22 mouse cellular contexts compared by ENCODE assay signal in genomic region chr9:23557601-23558000, GRCm38 (mm10).
DNase-seq lines count a peak whose midpoint lies in the region; ATAC-seq and TF ChIP-seq lines count a peak whose summit lies in the region.
"Had no signal": no experiment of that assay in that cellular context is flagged by ENCODE, and none has a peak within 500 bp of the region (broad histone marks: within the 10 kb centered on the region; RNA-seq: fewer than 3 reads in every experiment).

No protein-coding gene starts in this region.

- peak; percentile 71 for ATAC-seq in forebrain, embryonic 16.5 days
- ATAC-seq in forebrain, embryonic 13.5 days = no peak
- ATAC-seq in lung, embryonic 16.5 days (ENCODE audit: low read depth) = peak; percentile 89

- H3K4me1 ChIP-seq in forebrain, embryonic 16.5 days (replicated peaks; ENCODE audit: control insufficient read depth, insufficient read depth, low read length) = no peaks in the 10 kb centered on the region
- H3K4me1 ChIP-seq in forebrain, embryonic 13.5 days = 0 out of 2 replicates have a peak, but pooled peaks cover 3% of the 10 kb centered on the region
- H3K4me1 ChIP-seq in lung, adult 2 months (ENCODE audit: control insufficient read depth, insufficient read depth, low read length) = no peaks in the 10 kb centered on the region
- H3K4me1 ChIP-seq in lung, embryonic 16.5 days (replicated peaks; ENCODE audit: control insufficient read depth, insufficient read depth, low read length) = no peaks in the 10 kb centered on the region
- H3K4me1 ChIP-seq: embryonic facial prominence, embryonic 15.5 days; heart, embryonic 13.5 days; midbrain, embryonic 12.5 days had no signal

- TF ChIP-seq POLR2A in lung, adult 2 months (IDR thresholded peaks at IDR 0.05; ENCODE audit: borderline replicate concordance, extremely low read depth, low read depth, low read length) = no peak

- no peaks in the 10 kb centered on the region for H3K27me3 ChIP-seq in forebrain, embryonic 16.5 days (replicated peaks; ENCODE audit: control insufficient read depth, insufficient read depth, low read length)
- no peaks in the 10 kb centered on the region for H3K27me3 ChIP-seq in forebrain, embryonic 13.5 days
- H3K27me3 ChIP-seq in lung, embryonic 16.5 days (ENCODE audit: control insufficient read depth, insufficient read depth, low read depth, low read length) = no peaks in the 10 kb centered on the region
- H3K27me3 ChIP-seq: embryonic facial prominence, embryonic 15.5 days; heart, embryonic 13.5 days; midbrain, embryonic 12.5 days had no signal

- H3K4me2 ChIP-seq in forebrain, embryonic 16.5 days (ENCODE audit: low read length) = no peak overlapping the region
- H3K4me2 ChIP-seq in forebrain, embryonic 13.5 days = no peak overlapping the region
- H3K4me2 ChIP-seq in lung, embryonic 16.5 days (ENCODE audit: low read depth, low read length) = no peak overlapping the region
- H3K4me2 ChIP-seq: embryonic facial prominence, embryonic 15.5 days; heart, embryonic 13.5 days; liver, embryonic 11.5 days; midbrain, embryonic 12.5 days had no signal

- H3K27ac ChIP-seq in forebrain, embryonic 16.5 days (ENCODE audit: low read length) = no peak overlapping the region
- H3K27ac ChIP-seq in forebrain, embryonic 13.5 days = no peak overlapping the region
- no peak overlapping the region for H3K27ac ChIP-seq in lung, embryonic 16.5 days (ENCODE audit: low read length)
- H3K27ac ChIP-seq: embryonic facial prominence, embryonic 15.5 days; gastrocnemius, adult 2 months; heart, embryonic 13.5 days; kidney, postnatal 0 days; macrophage; midbrain, embryonic 12.5 days had no signal

- H3K4me3 ChIP-seq in forebrain, embryonic 16.5 days (replicated peaks; ENCODE audit: low read length) = no peak overlapping the region
- no peak overlapping the region for H3K4me3 ChIP-seq in forebrain, embryonic 13.5 days
- no peak overlapping the region for H3K4me3 ChIP-seq in lung, adult 2 months (replicated peaks; ENCODE audit: extremely low read depth, low read depth, low read length)
- H3K4me3 ChIP-seq in lung, embryonic 16.5 days (ENCODE audit: low read length) = no peak overlapping the region
- H3K4me3 ChIP-seq: embryonic facial prominence, embryonic 15.5 days; gastrocnemius, adult 2 months; heart, embryonic 13.5 days; midbrain, embryonic 12.5 days had no signal

- no peaks in the 10 kb centered on the region for H3K9me3 ChIP-seq in forebrain, embryonic 16.5 days (ENCODE audit: control insufficient read depth, low read length)
- no peaks in the 10 kb centered on the region for H3K9me3 ChIP-seq in forebrain, embryonic 13.5 days (replicated peaks)
- H3K9me3 ChIP-seq in lung, embryonic 16.5 days (ENCODE audit: control insufficient read depth, low read length) = no peaks in the 10 kb centered on the region
- H3K9me3 ChIP-seq: embryonic facial prominence, embryonic 15.5 days; G1E; heart, embryonic 13.5 days; midbrain, embryonic 12.5 days had no signal

- no peak for TF ChIP-seq CTCF in lung, adult 2 months (IDR thresholded peaks at IDR 0.05; ENCODE audit: insufficient read depth, low read length)

- H3K9ac ChIP-seq in forebrain, embryonic 16.5 days (replicated peaks; ENCODE audit: low read depth, low read length) = no peak overlapping the region
- no peak overlapping the region for H3K9ac ChIP-seq in forebrain, embryonic 13.5 days
- no peak overlapping the region for H3K9ac ChIP-seq in lung, embryonic 16.5 days (ENCODE audit: low read length)
- H3K9ac ChIP-seq: embryonic facial prominence, embryonic 15.5 days; heart, embryonic 13.5 days; midbrain, embryonic 12.5 days had no signal

- 55% methylated on average over 3 of the region's 3 CpGs for WGBS in forebrain, embryonic 16.5 days
- 58% methylated on average over 3 of the region's 3 CpGs for WGBS in forebrain, embryonic 13.5 days
- whole genome bisulfite sequencing in lung, adult 2 months = 66% methylated on average over 3 of the region's 3 CpGs
- WGBS in lung, embryonic 16.5 days = 65% methylated on average over 3 of the region's 3 CpGs

- peak; percentile 9 for DNase-seq in lung, adult 2 months
- no peak for DNase-seq in lung, postnatal 14 days
- peak; percentile 35 for DNase-seq in R1 (ENCODE audit: low read depth, low spot score)
- no peak for DNase-seq in urinary bladder, adult 18-20 months (ENCODE audit: low spot score in 2 of 2)
- DNase-seq in adrenal gland, postnatal 10 days = no peak
- DNase-seq: adrenal gland, postnatal 25 days; cerebellum, adult 2 months; cerebellum, postnatal 36 days; gastrocnemius, adult 2 months; heart, adult 11 months; kidney, adult 18-20 months; thymus, adult 2 months had no signal

- no peaks in the 10 kb centered on the region for H3K36me3 ChIP-seq in forebrain, embryonic 16.5 days (ENCODE audit: control insufficient read depth, insufficient read depth)
- H3K36me3 ChIP-seq in forebrain, embryonic 13.5 days (ENCODE audit: poor library complexity, severe bottlenecking) = no peaks in the 10 kb centered on the region
- no peaks in the 10 kb centered on the region for H3K36me3 ChIP-seq in lung, embryonic 16.5 days (ENCODE audit: control insufficient read depth, insufficient read depth, low read length)
- H3K36me3 ChIP-seq: embryonic facial prominence, embryonic 15.5 days; G1E; heart, embryonic 13.5 days; midbrain, embryonic 12.5 days had no signal

Comparison
In these comparisons a context has a peak if more than half of its experiments do, and no peak if none do; other contexts are left out.
1. DNase-seq: peak in lung, adult 2 months (single experiment) and R1 (single experiment); none in lung, postnatal 14 days (single experiment), urinary bladder, adult 18-20 months (0 of 2) and adrenal gland, postnatal 10 days (single experiment).